Mouse (Mus musculus): ENCODE measurements around the gene Lmo7. TPM values are rescaled to one million over a fixed set of nuclear protein-coding genes. Genes with fewer than 3 reads are reported as not detected.

The Lmo7 gene
- total RNA-seq (2015; ENCODE audit: low replicate concordance) (not detected in 2 replicates), total RNA-seq (2017; ENCODE audit: low replicate concordance) (0.26 TPM in 1 of 2 replicates, not detected in the other)

DNA sequence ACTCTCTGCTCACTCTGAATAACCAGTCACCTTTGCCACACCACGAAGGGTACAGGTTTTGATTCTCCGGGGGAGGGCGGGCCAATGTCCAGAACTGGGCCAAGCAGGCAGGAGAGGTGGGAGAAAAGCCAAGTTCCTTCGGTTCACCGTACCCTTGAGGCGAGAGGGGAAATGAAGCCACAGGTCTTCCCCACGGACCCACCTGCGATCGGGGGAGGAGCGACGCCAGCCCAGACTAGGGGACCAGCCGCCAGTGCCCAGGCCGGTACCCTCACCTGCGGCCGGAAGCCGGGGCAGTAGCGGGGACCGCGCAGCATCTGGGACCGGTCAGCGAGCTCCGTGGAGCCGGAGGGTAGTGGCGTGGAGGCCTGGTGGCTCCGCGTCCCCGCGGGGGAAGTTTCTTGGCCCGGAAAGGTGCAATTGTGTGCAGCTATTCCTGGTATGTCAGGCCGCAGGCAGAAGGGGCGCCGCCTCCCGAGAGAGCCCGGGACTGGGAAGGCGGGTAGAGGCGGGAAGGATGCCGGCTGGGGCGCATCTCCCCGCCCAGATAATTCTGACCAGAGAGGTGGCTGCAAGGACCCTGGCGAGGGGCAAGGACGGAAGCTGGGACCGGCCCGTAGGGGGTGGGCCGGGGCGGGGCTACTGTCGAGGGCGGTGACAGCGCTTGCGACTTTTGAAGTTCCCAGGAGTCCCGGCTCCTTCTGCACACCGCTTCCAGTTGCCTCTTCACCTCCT lies at the start of gene Lmo7, which contains the start of gene Gm9922:
Gene Lmo7 (plus strand): TSS at position 721 of the 735 bp plus-strand sequence.
Gene Gm9922 (minus strand): TSS at position 578 of the 735 bp plus-strand sequence.
- ATAC-seq (replicated peaks; ENCODE audit: low FRiP score, poor library complexity, severe bottlenecking), result no peak

DNA sequence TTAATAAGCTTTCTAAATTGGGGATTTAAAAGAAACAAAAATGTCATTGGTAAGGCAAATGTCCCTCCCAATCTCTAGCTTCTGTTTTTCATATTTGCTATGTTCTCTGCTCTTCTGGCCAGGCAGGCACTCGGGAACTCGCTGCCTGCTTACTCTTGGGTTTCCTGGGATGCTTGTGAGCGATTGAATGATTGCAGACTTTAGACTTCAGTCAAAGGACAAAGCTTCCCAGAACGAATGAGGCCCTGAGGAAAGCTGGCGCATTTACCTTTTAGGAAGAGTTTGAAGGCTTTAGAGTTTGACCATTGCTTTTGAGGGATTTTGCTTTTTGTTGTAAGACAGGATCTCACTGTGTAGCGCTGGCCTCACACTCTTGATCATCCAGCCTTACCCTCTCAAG lies 42.1 kb upstream of the Lmo7 start:
- no peak for ATAC-seq (replicated peaks; ENCODE audit: low FRiP score, poor library complexity, severe bottlenecking)

DNA sequence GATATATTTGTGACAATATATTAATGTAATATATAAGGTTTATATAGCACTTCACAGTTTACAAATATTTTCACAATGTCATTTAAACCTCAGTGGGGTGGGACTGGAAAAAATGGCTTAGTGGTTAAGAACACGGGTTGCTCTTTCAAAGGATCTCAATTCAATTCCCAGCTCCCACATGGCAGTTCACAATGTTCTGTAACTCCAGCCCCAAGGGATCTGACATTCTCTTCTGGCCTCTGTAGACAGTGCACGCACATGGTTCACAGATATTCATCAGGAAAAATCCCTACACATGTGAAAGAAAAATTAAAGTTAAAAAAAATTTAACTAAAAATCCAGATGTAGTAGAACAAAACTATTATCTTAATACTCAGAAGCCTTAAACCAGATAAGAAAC lies 41.4 kb upstream of the Lmo7 start:
- no peak for ATAC-seq (replicated peaks; ENCODE audit: low FRiP score, poor library complexity, severe bottlenecking)

DNA sequence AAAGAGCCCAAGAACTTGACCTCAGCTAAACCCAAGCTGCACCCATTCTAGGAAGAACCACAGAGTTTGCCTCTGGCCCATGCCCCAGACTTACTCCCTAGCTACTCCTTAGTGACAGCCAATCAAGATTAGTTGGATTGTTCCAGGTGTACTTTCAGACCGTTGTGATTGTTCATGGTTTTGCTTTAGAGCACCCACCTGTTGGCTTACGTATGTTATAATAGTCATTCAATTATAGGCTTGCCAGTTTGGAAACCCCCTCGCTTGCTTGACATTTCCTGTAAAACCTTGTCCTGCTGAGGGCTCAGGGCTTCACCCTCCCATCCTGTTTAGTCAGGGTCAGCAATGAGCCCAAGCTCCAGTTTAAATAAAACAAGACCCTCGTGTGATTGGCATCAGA lies 25.3 kb upstream of the Lmo7 start:
- no peak for ATAC-seq (replicated peaks; ENCODE audit: low FRiP score, poor library complexity, severe bottlenecking)

DNA sequence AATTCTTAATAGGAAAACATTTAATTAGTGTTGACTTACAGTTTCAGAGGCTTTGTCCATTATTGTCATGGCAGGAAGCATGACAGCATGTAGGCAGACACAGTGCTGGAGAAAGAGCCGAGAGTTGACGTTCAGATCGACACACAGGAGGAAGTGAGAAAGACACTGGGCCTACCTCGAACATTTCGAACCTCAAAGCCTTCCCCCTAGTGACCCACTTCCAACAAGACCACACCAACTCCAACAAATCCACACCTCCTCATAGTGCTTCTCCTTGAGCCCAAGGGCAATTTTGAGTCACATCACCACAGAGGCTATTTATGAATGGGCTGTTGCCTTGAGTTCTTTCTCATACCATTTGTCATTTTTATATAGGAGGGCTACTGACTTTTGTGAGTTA lies 22.7 kb upstream of the Lmo7 start:
- no peak for ATAC-seq (replicated peaks; ENCODE audit: low FRiP score, poor library complexity, severe bottlenecking)

DNA sequence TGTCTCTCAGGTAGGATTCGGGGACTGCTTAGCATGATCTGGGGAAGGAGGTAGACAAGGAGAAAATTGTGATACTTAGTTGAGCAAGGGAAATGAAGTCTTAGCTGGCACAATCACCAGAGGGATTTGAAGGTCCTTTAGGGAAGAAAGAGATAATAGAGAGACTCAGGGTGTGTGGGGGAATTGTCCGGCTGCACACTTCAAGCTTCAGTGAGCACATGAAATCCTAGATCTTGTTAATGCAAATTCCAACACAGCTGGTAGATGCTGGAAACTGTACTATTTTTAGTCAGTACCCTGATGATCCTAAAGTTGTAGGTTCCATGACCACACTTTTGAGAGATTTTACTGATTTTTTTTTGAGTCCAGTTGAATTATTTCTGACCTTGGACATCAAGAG lies 15.3 kb upstream of the Lmo7 start:
- no peak for ATAC-seq (replicated peaks; ENCODE audit: low FRiP score, poor library complexity, severe bottlenecking)

DNA sequence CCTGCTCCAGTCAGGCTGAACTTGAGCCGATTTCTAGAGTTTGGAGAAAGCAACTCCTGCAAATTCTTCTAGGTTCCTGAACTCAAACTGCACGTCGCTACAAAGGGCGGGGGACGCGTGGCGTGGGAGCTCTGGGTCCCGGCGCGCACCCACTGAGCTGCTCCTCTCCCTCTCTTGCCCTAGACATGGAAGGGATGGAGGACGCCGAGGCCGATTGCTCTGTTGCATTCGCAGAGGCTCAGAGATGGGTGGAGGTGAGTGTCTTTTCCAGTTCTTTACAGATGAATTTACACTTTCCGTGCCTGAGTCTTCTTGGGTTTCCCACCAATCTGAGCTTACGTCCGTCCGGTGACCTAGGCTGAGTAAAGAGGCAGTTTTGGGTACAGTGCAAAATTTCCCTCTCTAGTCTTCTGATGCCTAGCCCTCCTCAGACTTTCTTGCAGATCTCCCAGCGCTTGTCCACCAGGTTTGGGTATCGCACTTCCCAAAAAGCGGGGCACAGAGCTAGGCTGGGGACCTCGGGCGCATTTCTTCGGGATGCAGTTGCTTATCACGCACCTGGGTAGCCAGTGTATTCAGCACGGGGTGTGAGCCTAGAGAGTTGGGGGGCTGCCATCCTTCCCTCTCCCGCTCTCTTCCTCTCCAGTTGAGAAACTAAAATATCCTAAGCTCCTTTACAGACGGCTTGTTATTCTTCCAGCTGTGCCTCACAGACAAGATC lies 375 bp downstream of the Lmo7 start:
- no peak for ATAC-seq (replicated peaks; ENCODE audit: low FRiP score, poor library complexity, severe bottlenecking)

DNA sequence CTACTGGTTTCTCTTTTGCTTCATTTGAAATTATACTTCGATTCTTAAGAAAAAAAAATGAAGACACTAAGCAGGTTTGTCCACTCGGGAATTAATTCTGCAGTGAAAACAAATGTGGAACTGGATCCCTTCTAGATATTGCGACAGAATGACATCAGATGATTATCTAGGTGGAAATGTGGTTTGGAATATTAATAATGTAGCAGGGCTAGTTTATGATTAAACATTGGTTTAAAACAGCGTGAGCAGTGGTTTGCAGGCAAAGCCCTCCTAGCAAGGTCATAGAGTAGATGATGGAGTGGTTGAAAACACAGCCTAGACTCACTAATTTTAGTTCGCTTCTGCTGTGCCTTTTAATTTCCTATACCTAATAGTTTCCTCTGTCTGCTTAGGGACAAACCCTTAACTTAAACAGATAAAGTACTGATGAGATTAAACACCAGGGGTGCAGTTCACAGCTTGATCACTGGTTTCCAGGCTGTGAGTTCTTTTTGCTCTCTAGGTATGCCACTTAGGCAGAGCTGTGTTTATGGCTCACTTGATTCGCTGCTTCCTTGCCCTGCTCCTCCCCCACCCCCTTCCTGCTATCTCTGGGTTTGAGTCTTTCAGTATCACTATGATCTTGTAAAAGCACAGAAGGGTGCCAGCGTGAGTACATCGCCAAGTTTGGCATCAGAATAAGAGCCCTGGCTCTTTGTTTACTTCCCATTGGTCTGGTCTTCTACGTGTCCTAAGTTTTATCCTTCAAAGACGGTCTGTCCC lies 4.0 kb downstream of the Lmo7 start:
- no peak for ATAC-seq (replicated peaks; ENCODE audit: low FRiP score, poor library complexity, severe bottlenecking)

DNA sequence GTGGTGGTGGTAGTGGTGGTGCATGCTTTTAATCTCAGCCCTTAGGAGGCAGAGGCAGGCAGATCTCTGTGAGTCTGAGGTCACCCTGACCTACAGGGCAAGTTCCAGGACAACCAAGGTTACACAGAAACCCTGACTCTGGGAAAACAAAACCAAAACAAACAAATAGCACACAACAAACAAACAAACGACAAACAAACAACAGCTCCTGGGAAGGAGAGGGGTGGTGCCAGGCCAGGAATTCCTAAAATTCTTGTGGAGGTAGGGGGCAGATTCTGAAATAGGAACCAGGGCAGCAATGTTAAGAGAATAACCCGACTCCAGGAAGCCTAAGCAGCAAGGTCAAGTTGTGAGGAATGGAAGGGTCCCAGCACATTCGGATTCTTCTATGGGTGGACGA lies 7.7 kb downstream of the Lmo7 start:
- no peak for ATAC-seq (replicated peaks; ENCODE audit: low FRiP score, poor library complexity, severe bottlenecking)

DNA sequence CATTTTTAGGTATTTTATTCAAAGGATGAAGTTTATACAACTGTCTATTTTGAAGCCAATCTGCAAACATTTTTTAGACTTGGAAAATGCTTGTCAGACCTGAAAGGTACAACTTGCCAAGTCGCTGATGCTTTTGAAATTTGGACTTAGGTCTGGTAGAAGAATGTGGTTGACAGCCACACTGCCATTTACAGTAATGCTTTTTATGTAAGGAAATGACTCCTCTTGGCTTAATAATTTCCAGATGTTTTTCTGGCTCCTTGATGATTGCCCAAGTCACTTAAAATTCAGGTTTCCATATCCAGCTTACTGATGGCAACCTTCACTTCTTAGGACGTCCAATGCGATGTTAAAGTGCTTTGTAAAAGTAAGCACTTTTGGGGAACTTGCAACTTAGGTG lies 16.9 kb downstream of the Lmo7 start:
- ATAC-seq (replicated peaks; ENCODE audit: low FRiP score, poor library complexity, severe bottlenecking), result no peak

DNA sequence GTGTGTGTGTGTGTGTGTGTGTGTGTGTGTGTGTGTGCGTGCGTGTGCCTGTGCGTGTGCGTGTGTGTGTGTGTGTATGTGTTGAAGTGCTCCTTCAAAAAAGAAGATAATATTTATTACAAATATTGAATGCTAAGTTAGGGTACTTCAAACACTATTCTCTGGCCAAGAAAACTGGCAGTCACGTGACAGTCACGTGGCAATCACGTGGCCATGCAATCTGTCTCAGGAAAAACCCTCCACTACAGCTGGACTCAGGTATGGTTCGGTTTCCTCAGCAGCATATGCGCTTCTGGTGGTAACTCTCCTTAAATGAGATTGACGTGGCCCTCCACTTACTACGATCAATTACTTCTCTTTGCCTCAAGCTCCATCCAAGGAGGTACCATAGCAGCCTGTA lies 18.1 kb downstream of the Lmo7 start:
- no peak for ATAC-seq (replicated peaks; ENCODE audit: low FRiP score, poor library complexity, severe bottlenecking)

DNA sequence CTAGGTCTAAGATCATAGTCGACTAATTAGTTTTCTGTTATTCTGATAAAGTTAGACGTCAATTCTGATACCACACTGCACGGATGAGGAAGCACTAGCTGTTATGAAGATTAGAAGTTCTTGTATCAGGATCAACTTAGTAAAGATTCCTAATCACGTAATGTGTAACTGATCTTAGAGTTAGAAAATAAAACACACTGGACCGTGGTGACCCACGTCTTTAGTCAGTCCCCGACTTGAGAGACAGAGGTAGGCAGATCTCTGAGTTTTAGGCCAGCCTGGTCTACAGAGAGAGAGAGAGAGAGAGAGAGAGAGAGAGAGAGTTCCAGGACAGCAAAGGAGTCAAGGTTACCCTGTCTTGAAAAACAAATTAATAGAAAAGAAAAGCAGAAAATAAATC lies 18.7 kb downstream of the Lmo7 start:
- no peak for ATAC-seq (replicated peaks; ENCODE audit: low FRiP score, poor library complexity, severe bottlenecking)

DNA sequence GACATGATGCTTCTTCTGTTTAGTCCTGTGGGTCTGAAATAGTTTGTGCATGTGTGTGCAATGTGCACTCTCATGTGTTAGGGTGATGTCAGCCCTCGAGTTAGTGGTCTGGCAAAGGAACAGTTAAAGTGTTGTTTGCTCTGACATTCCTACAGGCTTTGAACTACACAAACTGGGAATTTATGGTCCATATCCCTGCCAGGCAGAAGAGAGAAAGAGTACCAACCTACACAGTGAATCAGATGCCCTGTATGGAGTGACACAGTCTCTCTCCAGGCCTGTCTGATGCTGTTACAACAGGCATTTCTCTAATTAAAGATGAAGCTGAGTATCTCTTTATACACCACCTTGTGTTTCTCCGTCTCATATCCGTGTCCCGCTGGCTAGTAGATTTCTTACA lies 21.2 kb downstream of the Lmo7 start:
- ATAC-seq (replicated peaks; ENCODE audit: low FRiP score, poor library complexity, severe bottlenecking), result no peak

DNA sequence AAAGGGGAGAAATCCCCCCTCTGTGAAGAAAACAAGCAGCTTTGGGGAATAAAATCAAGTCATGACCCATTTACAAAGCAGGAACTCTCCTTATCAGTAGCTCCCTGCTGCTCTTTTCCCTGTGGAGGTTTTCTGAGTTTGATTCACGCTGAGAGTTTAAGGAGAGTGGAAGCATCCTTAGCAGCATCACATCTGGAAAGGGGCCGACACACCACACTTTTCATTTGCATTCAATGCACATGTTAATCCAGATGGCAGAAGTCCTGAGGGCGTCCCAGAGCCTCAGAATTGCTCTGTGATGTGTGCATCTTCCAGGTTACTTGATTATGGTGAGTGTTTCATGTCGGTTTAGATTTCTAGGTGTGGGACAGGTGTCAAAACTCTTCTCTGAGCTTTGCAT lies 25.7 kb downstream of the Lmo7 start:
- no peak for ATAC-seq (replicated peaks; ENCODE audit: low FRiP score, poor library complexity, severe bottlenecking)

DNA sequence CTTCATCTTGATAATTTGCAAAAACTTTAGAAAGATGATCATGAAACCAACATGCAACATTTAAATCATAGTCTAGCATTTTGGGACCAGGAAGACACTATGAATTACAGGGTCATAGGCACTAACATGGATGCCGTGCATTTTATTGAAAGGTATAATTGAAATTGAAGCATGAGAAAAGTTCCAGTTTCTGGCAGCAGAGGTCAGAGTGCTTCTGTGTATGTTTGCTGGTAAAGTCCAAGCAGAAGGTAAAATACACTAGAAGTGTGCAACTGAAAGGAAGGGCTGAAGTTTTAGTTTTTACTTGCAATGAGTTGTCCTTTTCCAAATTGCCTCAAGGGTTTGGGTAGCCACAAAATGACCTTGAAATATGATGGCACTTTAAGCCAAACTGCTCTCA lies 32.5 kb downstream of the Lmo7 start:
- no peak for ATAC-seq (replicated peaks; ENCODE audit: low FRiP score, poor library complexity, severe bottlenecking)

DNA sequence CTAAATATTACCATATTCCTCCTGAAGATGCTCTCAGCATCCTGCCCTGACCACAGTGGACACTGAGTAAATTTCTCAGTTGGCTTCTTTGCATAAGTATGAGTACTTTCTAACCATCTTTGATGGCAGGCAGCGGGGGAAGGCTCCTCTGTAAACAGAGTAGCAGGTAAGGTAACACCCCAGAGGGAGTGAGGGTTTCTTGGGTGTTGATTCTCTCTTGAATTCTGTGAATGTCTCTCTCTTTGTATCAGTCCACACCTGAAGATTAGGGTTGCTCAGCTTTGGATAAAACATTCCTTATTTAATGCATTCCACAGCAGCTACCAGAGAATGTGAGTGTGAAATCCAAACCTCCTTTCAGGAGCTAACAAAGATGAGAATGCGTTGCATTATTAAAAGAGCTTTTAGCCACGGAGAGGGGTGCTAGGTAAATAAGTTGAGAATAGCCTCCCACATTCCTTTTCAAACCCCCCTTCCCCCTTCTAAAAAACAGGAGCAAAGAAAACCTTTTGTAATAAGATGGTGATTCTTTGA lies 34.1 kb downstream of the Lmo7 start:
- no peak for ATAC-seq (replicated peaks; ENCODE audit: low FRiP score, poor library complexity, severe bottlenecking)

DNA sequence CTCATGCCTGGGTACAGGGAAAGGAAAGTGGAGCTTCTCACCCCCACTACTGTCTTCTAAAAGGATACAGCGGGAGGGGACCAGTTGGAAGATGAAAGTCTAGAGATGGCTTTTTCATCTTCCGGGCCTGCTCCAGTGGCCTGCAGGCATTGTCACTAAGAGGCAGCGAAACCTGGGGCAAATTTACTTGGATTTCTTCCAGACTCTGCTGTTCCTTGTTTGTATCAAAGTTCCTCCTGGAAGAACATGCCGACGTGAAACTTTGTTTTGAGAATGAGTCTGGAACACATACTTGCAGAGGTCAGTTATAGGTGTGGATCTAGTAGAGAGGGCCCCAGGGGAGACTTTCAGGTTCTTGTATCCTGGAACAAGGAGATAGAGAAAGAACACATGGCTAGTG lies 41.6 kb downstream of the Lmo7 start:
- no peak for ATAC-seq (replicated peaks; ENCODE audit: low FRiP score, poor library complexity, severe bottlenecking)

DNA sequence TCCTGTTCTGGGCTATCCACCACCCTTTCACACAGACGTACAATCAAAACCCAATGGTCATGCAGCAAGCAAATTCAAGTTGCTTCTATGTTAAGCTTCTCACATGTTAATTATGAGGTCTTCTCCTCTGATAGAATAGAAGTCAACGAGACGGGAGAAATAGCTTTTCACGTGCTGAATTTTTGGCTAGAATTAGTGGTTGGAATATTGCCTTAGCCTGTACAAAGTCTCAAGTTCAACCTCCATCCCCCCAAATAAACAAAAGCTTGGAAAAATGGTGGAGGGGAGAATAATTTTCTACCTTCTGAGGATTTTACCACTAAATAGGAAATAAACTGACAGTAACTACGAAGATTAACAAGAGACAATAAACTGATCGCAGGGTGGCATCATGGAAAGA lies 42.0 kb downstream of the Lmo7 start:
- ATAC-seq (replicated peaks; ENCODE audit: low FRiP score, poor library complexity, severe bottlenecking), result no peak

DNA sequence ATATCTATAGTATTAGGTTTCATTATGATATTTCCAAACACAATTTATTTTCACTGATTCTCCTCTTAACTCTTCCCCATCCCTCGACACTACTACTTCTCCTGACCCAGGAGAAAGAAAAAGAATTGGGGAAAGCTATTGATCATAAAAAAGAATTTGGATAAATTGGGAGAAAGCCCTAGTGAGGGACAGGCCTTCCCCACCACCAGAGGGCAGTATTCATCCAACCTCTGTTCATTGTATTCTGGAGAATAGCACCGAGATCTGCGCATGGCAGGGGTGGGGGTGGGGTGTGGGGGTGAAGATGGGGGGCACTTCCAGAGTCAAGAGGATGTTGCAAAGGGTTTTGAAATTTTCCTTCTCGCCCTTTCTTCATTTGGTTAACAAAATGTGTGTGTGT lies 44.9 kb downstream of the Lmo7 start:
- ATAC-seq (replicated peaks; ENCODE audit: low FRiP score, poor library complexity, severe bottlenecking), result no peak

DNA sequence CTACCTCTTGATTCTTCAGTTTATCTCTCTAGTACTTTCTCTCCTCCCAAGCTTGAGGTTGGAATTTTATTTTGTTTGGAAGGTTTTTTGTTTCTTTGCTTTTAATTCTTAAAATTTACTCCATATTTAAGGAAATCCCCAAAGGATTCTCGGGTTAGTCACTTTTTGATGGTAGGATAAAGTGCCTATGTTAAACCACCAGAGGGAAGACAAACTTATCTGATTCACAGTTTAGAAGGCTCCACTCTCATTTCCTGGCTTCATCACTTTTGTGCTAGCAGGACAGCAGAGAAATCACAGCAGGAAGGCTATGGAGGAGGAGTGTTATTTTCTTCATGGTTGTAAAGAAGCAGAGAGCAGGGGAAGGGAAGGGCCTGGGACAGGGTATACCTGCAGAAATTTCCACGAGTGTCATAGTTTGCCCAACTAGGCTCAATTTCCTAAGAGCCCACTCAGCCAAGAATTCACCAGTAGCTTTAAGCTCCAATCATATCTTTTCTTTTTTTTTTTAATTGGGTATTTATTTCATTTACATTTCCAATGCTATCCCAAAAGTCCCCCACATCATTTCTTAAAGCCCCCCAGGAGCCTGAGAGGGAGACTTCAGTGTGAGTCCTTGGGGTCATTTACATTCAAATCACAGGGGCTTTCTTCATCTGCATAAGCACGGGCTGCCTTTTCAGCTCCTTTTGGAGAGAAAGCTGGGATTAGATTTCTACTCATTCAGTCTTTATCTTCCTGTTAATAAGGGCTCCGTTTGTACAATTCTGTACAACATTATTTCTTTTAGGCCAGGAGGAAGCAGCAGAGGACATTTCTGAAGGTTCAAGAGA lies 46.8 kb downstream of the Lmo7 start:
- no peak for ATAC-seq (replicated peaks; ENCODE audit: low FRiP score, poor library complexity, severe bottlenecking)

All from erythroblast, adult 5-6 weeks (primary cell).